Mouse (Mus musculus) brain, embryonic 14.5 days (tissue): ENCODE measurements around the gene Shb.

Source experiments
- CTCF ChIP-seq: fragments of 200-500 bp; IDR thresholded peaks from 2 replicates; pipeline ENCODE4 v1.5.1; 2012; ENCODE audit warnings: inconsistent platforms, mild to moderate bottlenecking, moderate library complexity, borderline replicate concordance; ENCODE audit not compliant: insufficient read depth, insufficient read length; ENCODE audit errors: extremely low read depth
- POLR2A ChIP-seq: fragments of 200-500 bp; IDR thresholded peaks from 2 replicates; pipeline ENCODE4 v1.6.1; 2012; ENCODE audit warnings: mild to moderate bottlenecking, inconsistent platforms, borderline replicate concordance; ENCODE audit not compliant: poor library complexity, insufficient read depth, insufficient read length, severe bottlenecking; ENCODE audit errors: extremely low read depth

GRCm38 (mm10) chr4:45515894-45516293 lies 16.4 kb downstream of the Shb start:
- TF ChIP-seq CTCF, result no peak
- TF ChIP-seq POLR2A, result no peak
